Mouse (Mus musculus) activated CD4-positive, CD25-positive, alpha-beta regulatory T cell, adult 4 months (primary cell): ENCODE results near the gene Polr2i. TPM values are rescaled to one million over a fixed set of nuclear protein-coding genes. Genes with fewer than 3 reads are reported as not detected.
"Not testable (repeated sequence)": the region's sequence is repeated elsewhere in the genome, so short reads cannot be mapped to it uniquely, and the experiment has no call there.

ENCODE experiments used
- ATAC-seq: one replicate; pipeline ENCODE4 v1.8.0; 2017
- polyA plus RNA-seq, 2 experiments: library from polyadenylated mRNA; unstranded; fragments of 100-300 nt; shearing (Covaris generic); gene quantifications; one replicate each; pipeline ENCODE4 v1.2.1; 2017

The Polr2i gene
- polyA plus RNA-seq, 2 experiments from 2014 or later, result 43.3 to 55.7 TPM

GRCm38 (mm10) chr7:30205383-30205782 lies 26.4 kb upstream of the Polr2i start:
- peak; percentile 43 for ATAC-seq

GRCm38 (mm10) chr7:30206364-30206763 lies 25.4 kb upstream of the Polr2i start:
- ATAC-seq, result not testable (repeated sequence)

GRCm38 (mm10) chr7:30211025-30211424 lies 20.7 kb upstream of the Polr2i start:
- ATAC-seq, result no peak

GRCm38 (mm10) chr7:30213881-30214280 lies 17.9 kb upstream of the Polr2i start:
- no peak for ATAC-seq

GRCm38 (mm10) chr7:30215875-30216274 lies 15.9 kb upstream of the Polr2i start:
- no peak for ATAC-seq

GRCm38 (mm10) chr7:30216723-30217151 lies 15.0 kb upstream of the Polr2i start:
- ATAC-seq, result peak; percentile 47

GRCm38 (mm10) chr7:30217277-30217676 lies 14.5 kb upstream of the Polr2i start:
- ATAC-seq, result no peak

- peak; percentile 40 for ATAC-seq
Observed at GRCm38 (mm10) chr7:30219293-30220007, 12.3 kb upstream of the Polr2i start.

- peak; percentile 20 for ATAC-seq
Observed at GRCm38 (mm10) chr7:30220008-30220356, 11.8 kb upstream of the Polr2i start.

- no peak for ATAC-seq
Observed at GRCm38 (mm10) chr7:30221433-30221832, 10.3 kb upstream of the Polr2i start.

- ATAC-seq, result no peak
Observed at GRCm38 (mm10) chr7:30222205-30222604, 9.5 kb upstream of the Polr2i start.

- ATAC-seq, result no peak
Observed at GRCm38 (mm10) chr7:30224206-30224605, 7.5 kb upstream of the Polr2i start.

- no peak for ATAC-seq
Observed at GRCm38 (mm10) chr7:30231328-30231668, 450 bp upstream of the Polr2i start.

- ATAC-seq, result no peak
Observed at GRCm38 (mm10) chr7:30232631-30233148, 942 bp downstream of the Polr2i start.

GRCm38 (mm10) chr7:30233387-30233786 lies 1.6 kb downstream of the Polr2i start:
- ATAC-seq, result no peak

GRCm38 (mm10) chr7:30234276-30234858 lies 2.6 kb downstream of the Polr2i start:
- no peak for ATAC-seq

- no peak for ATAC-seq
Observed at GRCm38 (mm10) chr7:30235091-30235490, 3.3 kb downstream of the Polr2i start.

GRCm38 (mm10) chr7:30235625-30236024 lies 3.9 kb downstream of the Polr2i start, which contains the start of gene Ovol3:
Gene Ovol3, minus strand, starts transcription at chr7:30235725.
- no peak for ATAC-seq

GRCm38 (mm10) chr7:30237374-30237773 lies 5.6 kb downstream of the Polr2i start:
- not testable (repeated sequence) for ATAC-seq

- ATAC-seq, result no peak
Observed at GRCm38 (mm10) chr7:30251956-30252954, 20.5 kb downstream of the Polr2i start.

- no peak for ATAC-seq
Observed at GRCm38 (mm10) chr7:30265041-30265440, 33.3 kb downstream of the Polr2i start.

- no peak for ATAC-seq
Observed at GRCm38 (mm10) chr7:30265531-30265930, 33.8 kb downstream of the Polr2i start.

GRCm38 (mm10) chr7:30265935-30266334 lies 34.2 kb downstream of the Polr2i start:
- ATAC-seq, result no peak
